Mouse (Mus musculus) erythroblast, adult 5-6 weeks (primary cell): ENCODE measurements around the gene Gm37419. TPM values are rescaled to one million over a fixed set of nuclear protein-coding genes. Genes with fewer than 3 reads are reported as not detected.
A peak's percentile ranks its signal among the peaks of the same experiment; 100 is the strongest.

ENCODE experiments used
- ATAC-seq: replicated peaks from 2 replicates; pipeline ENCODE4 v1.8.0; 2016; ENCODE audit warnings: moderate number of reproducible peaks, mild to moderate bottlenecking, moderate TSS enrichment, inconsistent platforms; ENCODE audit not compliant: poor library complexity, low FRiP score, severe bottlenecking
- total RNA-seq, 2 experiments: library from RNA; stranded (forward) in 1 of 2; stranded (reverse) in 1 of 2; fragments of 150-400 nt in 1 of 2; fragments of 200-764, 138-1000 nt in 1 of 2; gene quantifications; 2 replicates each; pipeline versions ENCODE4 v1.2.3 to v1.2.4; 2015 to 2017; ENCODE audit warnings: low replicate concordance in 2 of 2

Gm37419 gene
- not detected in 2 replicates for total RNA-seq (2015; ENCODE audit: low replicate concordance)
- not detected in 2 replicates for total RNA-seq (2017; ENCODE audit: low replicate concordance)

DNA sequence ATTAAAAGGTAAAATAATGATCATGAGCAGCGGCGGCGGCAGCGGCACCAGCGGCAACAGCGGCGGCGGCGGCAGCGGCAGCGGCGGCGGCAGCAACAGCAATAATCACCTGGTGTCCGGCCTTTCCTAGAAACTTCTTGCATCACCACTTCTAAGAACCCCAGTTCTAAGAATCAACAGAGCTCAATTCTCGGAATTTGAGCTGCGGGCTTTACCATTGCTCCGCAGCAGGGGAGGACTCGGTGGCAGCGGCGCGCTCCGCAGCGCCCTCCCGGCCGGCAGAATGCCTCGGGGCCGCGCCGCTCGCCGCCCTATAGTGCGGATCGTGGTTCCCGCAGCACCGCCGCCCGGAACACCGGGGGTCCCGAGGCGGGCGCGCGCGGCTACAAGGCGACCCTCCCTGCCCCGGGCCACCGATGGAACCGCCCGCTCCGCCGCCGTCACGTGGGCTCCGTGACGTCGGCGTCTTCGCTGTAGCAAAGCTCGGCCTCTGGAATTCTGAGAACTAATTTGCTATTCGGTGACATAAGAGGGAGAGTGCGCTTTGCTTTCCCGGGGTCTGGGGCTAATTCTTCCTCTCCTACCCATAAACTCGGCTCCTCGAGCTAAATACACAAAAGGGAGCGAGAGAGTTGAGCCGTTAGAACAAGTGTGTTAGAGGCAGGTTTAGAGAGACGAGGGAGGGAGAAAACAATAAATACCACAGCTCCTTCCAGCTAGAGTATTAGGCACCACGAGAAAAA is at the start of gene Gm37419, which contains the start of gene Bcl6:
Gene Gm37419, plus strand, starts transcription at position 17 of the 743 bp plus-strand sequence.
Gene Bcl6, minus strand, starts transcription at position 387 of the 743 bp plus-strand sequence.
- ATAC-seq, result peak; percentile 80

DNA sequence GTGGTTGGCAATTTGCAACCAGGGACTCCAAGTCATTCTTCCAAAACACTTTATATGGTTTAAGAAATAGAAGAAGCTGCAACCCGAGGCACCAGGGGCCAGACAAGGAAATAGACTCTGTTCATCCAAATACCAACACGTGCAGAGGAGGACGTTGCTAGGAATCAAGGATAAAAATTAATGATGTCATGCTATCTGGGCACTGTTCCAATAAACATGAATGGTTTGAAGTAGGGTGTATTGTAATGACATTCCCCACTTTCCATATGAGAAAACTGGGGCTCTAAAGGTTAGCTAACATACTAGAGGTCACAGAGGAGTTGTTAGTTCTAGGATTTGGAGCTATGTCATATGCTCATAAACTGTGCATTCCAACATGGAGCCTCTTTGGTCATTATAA is 43.5 kb upstream of the Gm37419 start:
- ATAC-seq, result no peak

DNA sequence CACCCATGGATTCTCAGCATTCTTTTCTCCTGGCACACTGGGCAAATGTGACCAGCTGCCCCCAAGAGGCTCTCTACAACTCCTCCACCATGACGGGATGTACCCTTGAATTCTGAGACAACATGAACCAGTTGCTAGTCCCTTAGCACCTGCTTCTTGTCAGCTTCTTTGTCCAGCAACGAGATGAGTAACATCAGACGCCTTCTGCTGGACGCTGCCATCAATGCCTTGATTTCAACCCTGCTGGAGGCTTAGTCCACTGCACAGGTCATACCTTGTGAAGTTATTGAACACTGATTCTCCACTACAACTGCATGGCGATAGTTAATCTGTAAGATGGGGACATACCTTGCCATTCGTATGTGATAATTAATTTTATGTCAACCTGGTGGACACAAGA is 40.6 kb upstream of the Gm37419 start:
- ATAC-seq, result no peak

GRCm38 (mm10) chr16:23952101-23952727 is 36.1 kb upstream of the Gm37419 start:
- no peak for ATAC-seq

GRCm38 (mm10) chr16:23953189-23953958 is 34.9 kb upstream of the Gm37419 start:
- no peak for ATAC-seq

DNA sequence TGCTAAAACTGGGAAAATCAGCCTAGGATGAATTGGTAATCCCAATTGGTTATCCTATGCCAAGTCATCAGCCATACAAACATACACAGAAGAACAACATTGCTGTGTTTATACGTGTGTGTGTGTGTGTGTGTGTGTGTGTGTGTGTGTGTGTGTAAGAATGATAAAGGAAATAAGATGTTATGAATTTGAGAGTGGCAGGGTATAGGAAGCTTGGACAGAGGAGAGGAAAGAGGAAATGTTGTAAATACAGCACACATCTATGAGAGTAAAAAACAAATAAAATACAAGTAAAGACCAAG is 34.4 kb upstream of the Gm37419 start:
- no peak for ATAC-seq

DNA sequence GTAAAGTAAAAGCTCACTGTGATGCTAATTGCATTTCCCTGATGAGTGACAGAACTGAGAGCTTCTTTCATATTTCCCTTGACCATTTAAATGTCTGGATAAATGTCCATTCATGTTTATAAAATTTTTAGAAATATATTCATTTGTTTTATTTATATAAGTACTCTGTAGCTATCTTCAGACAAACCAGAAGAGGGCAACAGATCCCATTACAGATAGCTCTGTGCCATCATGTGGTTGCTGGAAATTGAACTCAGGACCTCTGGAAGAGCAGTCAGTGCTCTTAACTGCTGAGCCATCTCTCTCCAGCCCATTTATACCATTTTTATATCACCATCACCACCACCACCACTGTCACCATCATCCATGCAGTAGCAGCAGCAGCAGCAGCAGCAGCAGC is 29.3 kb upstream of the Gm37419 start:
- ATAC-seq, result no peak

DNA sequence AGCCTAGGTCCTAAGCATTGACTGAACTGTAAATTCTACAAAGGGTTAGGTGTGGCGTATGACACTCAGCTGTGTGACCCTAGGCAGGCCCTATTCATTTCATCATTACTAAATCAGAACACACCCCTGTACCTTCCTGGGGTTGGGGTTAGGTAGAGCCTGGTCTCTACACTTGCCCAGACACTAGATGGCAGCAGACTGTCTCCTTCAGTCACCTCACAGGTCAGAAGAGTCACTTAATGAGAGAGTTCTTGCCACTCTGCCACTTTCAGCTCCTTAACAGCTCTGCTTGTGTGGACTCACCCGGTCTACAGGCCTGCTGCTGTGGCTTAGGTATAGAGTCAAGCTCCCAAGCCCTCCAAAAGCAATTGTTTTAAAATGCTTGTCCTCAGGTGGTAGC is 25.9 kb upstream of the Gm37419 start:
- ATAC-seq, result no peak

GRCm38 (mm10) chr16:23963896-23964668 is 24.2 kb upstream of the Gm37419 start:
- no peak for ATAC-seq

DNA sequence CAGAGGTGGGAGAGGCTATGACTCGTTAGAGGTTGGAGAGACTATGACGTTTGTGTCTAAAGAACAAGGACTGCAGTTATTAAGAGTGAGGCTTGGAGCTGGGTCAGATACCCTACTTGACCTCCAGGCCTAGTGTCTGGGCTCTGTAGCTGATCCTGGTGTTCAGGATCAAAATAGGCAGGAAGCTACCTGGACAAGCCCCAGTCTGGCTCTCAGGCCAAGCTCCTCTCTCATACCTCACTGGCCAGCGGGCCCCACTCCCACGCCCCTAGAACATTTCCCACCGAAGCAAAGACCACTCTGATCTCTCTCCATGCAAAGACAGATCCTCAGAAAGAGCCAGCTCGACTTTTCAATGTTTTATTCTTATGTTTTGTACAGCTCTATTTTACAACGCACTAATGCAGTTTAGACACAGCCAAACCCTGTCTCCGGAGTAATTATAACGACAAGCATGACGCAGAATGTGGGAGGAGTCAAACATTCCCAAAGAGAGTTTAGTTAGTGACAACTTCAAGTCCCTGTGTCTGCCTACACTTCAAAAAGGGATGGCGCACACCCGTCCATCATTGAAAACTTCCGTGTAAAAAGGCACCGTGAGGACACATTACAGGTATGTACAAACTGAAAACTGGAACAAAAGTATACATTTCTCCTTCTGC is 23.4 kb upstream of the Gm37419 start:
- ATAC-seq, result no peak

DNA sequence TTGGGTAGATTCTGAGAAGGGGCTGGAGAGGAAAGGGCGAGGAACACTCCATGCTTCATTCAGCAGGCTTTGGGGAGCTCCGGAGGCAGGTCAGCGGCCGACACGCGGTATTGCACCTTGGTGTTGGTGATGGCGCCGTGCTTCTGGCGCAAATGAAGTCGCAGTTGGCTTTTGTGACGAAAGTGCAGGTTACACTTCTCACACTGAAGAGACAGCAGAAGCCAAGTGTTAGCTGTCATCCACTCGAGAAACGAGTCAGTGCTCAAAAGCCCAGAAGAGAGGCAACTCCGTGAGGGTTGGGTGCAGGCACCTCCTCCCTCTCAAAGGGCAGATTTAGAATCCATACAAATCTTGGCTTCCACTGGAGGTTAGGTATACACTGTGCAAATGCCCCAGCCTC is 22.2 kb upstream of the Gm37419 start:
- no peak for ATAC-seq

DNA sequence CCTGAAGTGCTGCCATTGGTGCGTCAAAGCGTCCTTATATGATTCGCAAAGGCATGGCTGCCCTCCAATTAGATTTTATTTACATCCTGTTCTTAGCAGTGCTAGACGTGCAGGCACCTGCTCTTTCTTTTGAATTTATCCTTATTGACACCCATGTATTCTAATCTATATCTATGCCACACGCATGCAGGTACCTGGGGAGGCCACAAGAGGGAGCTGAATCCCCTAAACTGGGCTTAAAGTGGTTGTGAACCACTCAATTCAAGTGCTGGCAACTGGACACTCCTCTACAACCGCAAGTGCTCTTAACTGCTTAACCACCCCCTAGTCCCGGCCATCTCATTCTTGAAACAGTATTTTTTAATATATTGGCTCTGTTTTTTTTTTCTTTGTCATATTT is 21.0 kb upstream of the Gm37419 start:
- peak; percentile 76 for ATAC-seq

GRCm38 (mm10) chr16:23968888-23969287 is 19.4 kb upstream of the Gm37419 start:
- no peak for ATAC-seq

- ATAC-seq, result no peak
Measured at GRCm38 (mm10) chr16:23969919-23970318, 18.4 kb upstream of the Gm37419 start.

DNA sequence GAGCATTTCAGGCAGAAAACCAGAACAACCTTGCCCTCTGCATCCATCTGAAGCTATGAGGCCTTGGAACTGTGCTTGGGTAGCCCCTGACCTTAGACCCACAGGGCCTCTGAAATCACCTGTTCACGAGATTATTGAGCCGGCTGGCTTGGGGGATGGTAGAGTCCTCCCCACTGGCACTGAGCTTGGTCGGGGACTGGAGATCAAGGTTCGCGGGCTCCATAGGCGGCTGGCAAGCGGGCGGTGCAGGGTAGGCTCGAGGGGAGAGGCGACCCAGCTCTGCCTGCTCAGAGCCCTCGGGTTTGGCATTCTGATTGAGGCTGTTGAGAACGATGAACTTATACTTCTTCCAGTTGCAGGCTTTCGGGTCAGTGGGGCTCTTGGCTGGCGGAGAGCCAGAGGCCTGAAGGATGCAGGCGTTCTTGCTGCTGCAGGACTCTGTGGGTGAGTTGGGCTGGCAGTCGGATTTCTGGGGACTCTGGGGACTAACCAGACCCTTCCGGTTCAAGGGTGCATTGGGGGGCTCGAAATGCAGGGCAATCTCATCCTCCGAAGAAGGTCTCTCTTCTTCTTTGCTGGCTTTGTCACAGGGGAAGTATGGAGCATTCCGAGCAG is 16.0 kb upstream of the Gm37419 start:
- ATAC-seq, result no peak

DNA sequence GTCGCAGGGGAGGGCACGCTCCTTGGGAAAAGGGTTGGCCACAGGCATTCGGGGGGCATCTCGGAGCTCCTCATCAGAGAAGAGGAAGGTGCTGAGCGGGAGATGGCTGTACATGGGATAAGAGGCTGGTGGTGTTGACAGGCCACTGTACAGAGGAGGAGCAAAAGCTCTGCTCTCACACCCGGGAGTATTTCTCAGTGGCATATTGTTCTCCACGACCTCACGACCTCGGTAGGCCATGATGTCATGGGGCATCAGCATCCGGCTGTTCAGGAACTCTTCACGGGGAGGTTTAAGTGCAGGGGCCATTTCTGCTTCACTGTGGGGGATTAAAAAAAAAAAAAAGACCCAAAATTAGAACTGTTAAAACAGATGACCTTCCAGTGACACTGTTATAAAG is 15.4 kb upstream of the Gm37419 start:
- ATAC-seq, result no peak

DNA sequence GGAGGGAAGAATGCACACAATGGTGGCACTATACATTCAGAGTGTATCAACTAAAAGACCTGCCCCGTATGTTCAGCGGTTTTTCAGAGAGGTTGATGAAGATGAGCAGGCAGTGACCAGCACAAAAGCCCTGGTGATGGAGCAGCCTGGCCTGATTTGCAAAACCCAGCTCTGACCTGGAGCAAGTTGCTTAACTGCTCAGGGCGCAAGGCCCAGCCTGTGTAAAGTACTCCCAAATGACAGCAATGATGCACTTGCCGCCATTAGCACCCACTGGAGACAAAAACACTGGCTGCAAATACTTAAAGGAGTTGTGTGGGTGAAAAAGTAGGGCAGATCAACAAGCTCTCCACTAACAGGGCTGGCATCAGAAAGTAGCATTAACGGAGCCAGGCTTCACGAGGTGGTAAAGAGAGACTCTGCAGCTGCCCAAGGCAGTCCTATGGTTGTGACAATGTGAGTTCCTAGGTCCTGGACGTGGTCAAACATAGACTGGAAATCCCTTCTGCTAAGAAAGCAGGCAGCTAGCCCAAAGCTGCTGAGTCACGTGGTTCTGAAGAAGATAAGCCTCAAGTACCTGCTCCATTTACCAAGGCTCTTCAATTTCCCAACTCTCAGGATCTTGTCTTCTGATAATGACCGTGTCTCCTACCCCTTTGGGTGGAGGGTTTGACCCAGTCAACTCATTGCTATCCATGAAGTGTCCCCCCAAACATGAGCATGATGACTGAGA is 14.5 kb upstream of the Gm37419 start:
- ATAC-seq, result no peak

- no peak for ATAC-seq
Measured at GRCm38 (mm10) chr16:23976196-23976595, 12.1 kb upstream of the Gm37419 start.

DNA sequence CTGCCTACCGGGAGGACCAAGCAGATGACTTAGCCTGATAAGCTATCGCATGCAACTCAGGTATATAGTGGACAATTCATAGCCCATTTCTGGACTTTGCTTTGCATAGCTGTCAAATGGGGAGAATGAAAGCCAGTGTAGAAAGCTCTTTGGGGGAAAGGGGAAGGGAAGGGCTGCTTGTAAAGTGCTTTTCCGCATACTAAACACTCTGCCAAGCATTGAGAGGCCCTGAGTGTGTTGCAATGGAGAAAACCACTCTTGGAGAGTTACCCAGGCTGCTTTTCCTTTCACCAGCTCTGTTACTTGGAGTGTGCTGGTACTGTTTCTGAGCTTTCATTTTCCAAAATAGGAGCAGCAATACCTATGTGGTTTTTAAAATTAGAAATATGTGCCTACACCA is 10.6 kb upstream of the Gm37419 start:
- no peak for ATAC-seq
